Mouse (Mus musculus): Measurements from ENCODE around the gene Mef2d.
"Not testable (repeated sequence)": the region's sequence is repeated elsewhere in the genome, so short reads cannot be mapped to it uniquely, and the experiment has no call there.

Gene Mef2d

DNA sequence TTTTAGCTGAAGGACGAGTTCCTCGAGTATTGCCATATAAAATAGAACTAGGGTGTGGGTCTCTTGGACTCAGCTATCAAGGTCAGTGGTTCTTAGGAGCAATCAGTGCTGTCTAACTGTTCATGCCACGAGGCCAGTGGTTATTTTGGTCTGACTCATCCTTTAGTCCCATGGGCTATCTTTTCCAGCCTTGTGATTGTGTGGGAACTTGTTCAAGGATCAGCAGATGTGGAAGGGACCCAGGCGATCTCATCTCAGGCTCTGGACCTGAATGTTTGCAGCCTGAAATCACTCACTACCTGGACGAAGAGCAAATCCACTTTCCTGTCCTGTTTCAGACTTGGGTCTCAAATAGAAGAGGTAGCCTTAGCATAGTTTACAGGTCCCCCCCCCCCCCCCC lies 34.9 kb downstream of the Mef2d start:
- no peak for DNase-seq (ENCODE audit: extremely low spot score, low read depth, low spot score)

DNA sequence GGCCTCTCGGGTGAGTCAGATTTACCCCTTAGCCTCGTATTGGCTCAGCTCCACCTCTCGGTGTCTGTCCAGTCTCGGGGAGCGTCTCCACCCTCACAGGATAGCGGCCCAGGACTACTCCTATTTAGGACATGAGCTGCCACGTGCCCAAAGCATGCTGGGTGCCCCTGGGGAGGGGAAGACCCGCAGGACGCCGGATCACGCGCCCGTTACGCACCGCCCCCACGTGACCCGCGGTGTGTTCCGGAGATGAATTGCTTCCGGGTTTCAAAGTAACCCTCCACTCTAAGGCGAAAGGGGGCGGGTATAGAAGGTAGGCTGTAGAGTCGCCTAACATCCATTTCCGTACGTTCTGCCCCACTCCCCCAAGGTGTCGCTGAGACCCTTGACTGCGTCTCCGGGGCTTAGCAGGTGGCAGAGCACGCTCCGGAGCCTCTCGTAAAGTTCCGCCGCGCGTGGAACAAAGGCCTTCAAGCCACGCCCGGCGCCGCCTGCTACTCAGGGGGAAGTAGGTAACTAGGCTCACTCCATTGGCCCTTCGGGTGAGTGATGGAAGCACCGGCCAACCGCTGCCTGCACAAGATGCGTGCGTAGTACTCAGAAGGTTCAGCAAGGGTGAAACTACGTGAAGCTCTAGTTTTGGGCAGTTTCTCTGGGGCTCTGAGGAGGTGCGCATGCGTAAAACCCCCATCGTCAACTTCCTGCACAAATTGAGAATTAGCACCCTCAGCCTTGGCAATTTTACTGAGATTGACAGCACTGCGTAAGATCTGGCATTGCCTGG lies 35.6 kb downstream of the Mef2d start:
- DNase-seq (ENCODE audit: extremely low spot score, low read depth, low spot score), result peak; percentile 96

DNA sequence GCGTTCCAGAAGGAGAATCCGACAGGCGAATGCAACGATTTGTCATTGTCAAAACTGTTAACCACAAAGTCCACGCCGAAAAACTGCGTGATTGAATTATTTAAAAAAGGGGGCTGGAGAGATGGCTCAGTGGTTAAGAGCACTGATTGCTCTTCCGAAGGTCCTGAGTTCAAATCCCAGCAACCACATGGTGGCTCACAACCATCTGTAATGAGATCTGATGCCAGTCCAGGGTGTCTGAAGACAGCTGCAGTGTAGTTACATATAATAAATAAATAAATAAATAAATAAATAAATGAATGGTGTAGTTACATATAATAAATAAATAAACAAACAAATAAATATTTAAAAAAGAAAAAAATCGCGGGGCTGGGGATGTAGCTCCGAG lies 36.2 kb downstream of the Mef2d start:
- DNase-seq (ENCODE audit: extremely low spot score, low read depth, low spot score), result not testable (repeated sequence)

DNA sequence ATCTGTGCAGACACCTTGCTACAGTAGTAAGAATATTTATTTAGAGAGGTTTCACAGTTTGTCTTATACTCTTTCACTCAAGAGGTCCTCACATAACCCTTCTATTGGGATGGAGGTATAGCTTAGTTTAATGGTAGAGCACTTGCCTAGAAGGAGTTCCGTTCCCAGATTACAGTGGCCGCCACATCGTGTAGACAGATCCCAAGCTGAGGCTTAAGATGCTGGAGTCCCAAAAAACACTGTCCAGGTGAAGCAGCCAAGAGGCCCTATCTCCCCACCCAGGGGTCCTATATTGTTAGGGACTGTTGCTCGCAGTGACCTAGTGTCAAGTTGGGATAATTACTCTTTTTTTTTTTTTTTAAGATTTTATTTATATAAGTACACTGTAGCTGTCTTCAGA lies 36.8 kb downstream of the Mef2d start:
- no peak for DNase-seq (ENCODE audit: extremely low spot score, low read depth, low spot score)

DNA sequence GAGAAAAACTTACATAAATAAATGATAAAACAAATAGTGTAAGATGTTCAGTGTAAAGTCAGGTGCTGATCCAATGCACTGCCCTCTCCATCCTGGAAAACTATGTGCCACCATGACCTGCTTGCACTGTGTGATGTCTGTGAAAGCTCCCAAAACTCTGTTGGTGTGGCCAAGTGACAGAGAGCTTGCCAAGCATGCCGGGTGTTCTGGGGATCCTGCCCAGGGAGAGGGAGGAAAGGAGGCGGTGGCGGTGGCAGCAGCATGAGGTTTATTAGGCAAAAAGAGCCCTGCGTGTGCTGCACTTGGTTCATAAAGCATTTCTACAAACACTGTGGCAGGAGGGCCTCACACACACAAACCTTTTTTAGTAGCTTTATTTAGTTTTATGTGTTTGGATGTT lies 39.2 kb downstream of the Mef2d start:
- DNase-seq (ENCODE audit: extremely low spot score, low read depth, low spot score), result no peak

DNA sequence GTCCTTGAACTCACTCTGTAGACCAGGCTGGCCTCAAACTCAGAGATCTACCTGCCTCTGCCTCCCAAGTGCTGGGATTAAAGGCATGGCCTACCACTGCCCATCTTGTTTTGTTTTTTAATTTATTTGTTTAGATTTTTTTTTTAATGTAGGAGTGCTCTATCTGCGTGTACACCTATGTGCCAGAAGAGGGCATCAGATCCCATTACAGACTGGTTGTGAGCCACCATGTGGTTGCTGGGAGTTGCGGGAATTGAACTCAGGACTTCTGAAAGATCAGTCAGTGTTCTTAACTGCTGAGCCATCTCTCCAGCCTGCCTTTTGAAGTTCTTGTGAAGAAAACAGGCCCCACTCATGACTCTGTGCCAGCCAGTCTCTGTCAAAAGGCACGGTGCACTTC lies 44.3 kb downstream of the Mef2d start:
- DNase-seq (ENCODE audit: extremely low spot score, low read depth, low spot score), result no peak

DNA sequence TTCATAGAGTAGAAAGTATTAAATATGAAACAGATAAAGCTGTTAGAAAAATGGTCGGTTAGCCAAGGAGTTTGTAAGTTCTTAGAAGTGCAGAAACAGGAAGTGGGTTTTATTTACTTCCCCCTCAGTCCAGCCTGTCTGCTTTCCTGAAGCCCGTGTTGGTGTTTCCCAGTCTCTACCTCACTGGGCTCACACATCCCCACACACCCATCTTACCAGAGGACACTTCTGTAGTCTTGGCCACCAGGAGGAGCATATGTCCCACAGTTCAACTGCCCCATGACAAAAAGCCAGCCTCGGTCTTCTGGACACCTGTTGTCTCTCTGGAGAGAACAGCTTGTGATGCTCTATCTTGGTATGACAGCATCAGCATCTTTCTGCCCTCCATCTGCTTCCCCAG lies 49.0 kb downstream of the Mef2d start:
- DNase-seq (ENCODE audit: extremely low spot score, low read depth, low spot score), result no peak

DNA sequence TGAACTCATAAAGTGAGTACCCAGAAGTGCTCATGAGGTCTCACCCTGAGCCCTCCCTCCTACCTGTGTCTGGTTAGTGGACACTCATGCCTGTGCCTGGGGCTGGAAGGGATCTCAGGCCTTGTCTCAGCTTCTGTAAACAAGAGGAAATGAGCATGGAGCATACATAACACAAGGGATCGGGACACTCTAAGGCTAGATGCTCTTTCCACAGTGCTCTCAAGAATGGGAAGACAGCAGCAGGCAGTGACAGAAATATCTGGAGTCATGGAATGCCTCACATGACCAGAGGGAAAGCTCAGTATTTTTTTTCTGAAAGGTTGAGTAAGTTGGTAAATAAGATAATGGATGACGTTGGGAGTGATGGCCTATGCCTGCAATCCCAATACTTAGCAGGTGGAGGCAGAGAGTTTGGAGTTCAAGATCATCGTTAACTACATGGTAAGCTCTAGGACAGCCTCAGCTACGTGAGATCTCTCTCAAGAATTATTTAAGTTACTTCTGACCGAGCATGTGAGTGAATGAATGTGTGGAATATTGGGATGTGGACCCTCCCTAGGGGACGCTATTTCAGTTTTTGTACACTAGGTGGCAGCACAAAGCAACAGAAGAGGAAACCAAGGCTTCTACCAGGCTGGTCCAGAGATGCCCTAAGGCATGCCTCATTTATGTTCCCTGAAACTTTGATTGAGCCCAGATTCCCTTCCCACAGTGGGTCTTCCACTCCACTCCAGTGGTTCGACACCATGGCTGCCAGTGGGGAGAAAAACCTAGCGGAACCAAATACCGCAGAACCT lies 49.8 kb downstream of the Mef2d start:
- DNase-seq (ENCODE audit: extremely low spot score, low read depth, low spot score), result no peak

DNA sequence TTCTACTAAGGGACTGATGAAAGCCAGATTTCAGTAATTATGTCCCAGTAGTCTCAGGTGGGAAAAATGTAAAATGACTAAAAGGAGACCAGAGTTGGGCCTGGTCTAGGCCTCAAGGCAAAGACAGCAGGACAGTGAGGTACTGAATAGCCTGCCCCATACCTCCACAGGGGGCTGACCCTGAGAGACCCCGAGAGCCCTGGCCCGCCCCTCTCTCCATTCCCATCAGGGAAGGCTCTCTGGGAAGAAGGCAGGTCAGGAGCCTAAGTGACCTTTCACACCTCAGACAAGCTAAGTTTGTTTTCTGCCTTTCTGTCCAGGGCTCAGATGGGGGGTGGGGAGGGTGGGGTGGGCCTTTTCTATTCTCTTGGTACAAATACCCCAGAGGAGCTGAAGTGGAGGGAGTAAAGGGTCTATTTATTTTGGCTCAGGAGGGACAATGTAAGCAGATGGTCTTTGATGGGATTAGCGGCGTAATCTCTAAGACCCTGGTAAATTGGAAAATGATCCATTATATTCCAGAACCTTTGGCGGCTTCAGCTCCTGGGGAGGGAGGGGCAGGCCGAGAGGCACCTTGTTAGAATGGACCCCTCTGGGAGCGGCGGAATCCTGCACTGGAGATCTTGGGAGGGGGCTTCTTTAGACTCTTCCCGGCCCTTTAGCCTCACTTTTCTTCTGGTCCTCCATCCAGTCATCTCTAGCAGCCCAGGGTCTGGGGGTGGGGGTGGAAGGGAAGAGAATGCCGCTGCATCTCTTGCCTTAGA lies 55.8 kb downstream of the Mef2d start:
- DNase-seq (ENCODE audit: extremely low spot score, low read depth, low spot score), result no peak

DNA sequence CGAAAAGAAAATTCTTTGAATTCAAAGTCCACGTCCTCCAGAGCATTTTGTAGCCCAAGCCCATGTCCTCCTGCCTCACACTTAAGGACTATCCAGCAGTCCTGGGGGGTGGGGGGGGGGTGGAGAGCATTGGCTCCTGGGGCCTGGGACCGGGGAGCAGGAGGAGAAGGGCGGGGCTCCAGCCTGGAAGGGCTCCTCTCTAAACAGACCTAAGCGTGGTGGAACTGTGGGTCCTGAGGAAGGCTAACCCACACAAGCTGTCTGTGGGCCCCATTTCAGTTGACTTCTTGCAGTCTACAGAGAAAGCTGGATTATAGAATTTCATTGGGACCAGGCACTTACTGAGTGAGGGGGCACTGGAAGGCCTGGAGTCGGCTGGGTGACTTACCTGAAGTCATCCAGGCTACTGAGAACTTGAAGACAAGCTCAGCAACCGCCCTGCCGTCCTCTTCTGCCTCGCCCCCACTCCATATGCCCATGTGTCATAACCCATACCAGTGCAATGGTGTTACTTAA lies 56.4 kb downstream of the Mef2d start:
- DNase-seq (ENCODE audit: extremely low spot score, low read depth, low spot score), result no peak

DNA sequence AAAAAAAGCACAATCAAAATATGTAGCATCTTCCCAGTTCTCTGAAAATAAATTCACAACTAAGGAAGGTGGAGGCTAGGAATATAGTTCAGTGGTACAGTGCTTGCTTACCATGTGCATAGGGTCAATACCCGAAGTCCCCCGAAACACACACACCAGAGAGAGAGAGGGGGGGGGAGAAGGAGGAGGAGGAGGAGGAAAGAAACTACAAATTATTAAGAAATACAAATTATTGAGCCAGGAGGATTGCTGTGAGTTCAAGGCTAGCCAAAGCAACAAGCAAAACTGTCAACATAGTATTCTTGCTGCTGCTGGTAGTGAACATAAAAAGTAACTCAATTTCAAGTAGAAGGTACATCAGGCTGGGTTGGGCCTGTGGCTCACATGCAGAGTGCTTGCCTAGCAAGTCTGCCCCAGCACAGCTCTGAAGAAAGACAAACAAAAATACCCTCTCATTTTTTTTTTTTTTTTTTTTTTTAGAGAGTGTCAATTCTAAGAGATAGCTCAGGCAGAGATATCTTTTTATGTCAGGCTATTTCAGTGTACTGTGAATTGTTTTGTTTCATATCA lies 57.5 kb downstream of the Mef2d start:
- DNase-seq (ENCODE audit: extremely low spot score, low read depth, low spot score), result no peak

DNA sequence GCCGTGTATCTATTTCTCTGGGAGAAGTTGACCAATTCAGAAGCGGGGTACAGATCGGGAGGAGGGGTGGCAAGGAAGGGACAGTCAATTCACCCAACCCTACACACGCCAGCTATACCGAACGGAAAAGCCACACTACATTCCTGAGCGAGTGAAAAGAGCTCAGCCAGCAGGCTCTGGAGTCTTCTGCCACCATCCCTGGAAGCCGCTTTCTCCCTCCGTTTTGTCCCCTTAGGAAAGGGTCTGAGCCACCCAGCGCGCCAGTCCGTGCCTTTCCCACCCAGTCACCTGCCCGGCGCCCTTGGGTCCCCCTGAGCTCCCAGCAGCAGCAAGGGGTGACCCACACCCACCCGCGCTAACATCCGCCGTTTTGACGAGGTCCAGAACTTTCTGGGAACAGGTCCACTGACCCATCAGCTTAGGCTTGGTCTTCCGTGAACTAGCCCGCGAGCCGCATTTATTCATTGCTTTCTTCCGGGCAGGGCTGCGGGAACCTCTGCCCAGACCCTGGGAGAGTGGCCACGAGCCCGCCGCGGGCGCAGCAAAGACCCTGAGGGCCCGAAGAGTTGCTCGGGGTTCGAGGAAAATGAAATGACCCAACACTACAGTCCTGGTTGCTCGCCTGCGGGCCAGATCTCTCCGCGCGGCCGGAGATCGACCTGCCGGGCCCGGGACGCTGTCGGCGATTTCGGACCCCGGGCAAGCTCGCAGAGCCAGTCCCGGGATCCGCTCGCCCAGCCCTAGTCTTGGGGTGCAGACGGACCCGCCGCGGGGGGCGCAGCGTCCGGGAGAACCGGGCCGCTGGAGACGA lies 58.2 kb downstream of the Mef2d start:
- no peak for DNase-seq (ENCODE audit: extremely low spot score, low read depth, low spot score)

DNA sequence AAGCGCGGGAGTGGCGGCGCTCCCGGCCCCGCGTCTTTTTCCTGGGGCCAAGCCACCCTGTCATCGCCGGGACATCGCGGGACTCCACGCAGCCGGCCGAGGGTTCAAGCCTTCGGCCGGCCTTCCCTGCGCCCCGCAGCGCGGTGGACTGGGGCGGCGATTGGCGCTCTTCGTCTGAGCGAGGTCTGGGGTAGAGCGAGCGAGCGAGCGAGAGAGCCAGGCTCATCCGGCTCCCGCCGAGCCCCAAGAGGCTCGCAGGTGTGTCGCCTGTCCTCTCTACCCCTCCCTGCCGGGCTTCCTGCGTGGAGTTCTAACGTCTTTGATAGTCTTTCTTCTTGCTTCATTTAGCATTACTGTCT lies 58.8 kb downstream of the Mef2d start:
- no peak for DNase-seq (ENCODE audit: extremely low spot score, low read depth, low spot score)

DNA sequence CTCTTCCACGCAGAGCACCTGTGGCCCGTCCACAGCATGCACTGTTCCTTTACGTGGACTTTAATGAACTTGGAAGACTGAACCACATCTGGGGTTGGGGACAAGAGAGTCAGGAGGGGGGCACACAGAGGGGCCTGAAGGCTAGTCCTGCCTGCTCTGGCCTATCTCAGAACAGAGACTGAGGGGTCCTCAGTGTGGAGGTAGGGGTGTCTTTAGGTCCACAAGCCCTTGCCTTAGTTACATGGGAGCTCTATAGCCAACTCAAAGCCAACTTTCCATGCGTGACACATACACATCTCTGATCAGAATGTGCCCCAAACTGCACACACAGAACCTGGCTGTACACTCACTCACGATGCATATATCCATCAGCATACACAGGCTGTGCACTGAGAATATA lies 59.5 kb downstream of the Mef2d start:
- DNase-seq (ENCODE audit: extremely low spot score, low read depth, low spot score), result no peak

DNA sequence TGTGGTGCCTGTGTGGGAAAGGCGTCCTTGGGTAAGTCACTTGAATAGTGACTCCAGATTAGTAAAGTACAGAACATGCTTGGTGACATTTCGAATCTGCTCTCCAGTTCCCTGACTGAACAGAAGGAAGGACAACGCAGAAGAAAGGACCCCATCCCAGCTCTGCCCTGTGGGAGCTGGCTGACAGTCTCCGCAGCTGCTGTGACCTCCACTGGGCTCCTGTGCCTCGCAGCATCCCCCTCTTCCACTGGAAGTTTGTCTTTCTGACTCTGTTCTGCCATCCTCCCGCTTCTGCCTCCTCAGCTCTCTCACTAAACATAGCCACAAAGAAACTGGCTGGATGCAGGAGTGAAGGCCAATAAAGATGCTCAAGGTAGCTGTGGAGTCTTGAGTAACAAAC lies 60.8 kb downstream of the Mef2d start:
- no peak for DNase-seq (ENCODE audit: extremely low spot score, low read depth, low spot score)

DNA sequence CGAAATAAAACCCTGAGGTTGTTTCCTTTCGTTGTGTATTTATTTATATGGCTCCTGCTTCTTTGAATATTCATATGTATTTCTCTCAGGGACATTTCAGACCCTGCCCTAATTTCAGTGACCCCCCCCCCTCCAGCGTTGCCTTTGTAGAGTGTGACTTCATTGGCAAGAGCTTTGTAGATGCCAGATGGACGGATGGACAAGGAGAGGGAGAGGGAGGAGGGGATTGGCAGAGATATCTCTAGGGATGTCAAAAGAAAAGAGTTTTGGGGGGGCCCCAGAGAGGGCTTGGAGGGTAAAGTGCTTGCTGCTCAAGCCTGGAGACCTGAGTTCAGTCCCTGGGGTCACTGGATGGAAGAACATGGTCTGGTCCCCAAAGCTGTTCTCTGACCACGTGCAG lies 61.3 kb downstream of the Mef2d start:
- DNase-seq (ENCODE audit: extremely low spot score, low read depth, low spot score), result no peak

DNA sequence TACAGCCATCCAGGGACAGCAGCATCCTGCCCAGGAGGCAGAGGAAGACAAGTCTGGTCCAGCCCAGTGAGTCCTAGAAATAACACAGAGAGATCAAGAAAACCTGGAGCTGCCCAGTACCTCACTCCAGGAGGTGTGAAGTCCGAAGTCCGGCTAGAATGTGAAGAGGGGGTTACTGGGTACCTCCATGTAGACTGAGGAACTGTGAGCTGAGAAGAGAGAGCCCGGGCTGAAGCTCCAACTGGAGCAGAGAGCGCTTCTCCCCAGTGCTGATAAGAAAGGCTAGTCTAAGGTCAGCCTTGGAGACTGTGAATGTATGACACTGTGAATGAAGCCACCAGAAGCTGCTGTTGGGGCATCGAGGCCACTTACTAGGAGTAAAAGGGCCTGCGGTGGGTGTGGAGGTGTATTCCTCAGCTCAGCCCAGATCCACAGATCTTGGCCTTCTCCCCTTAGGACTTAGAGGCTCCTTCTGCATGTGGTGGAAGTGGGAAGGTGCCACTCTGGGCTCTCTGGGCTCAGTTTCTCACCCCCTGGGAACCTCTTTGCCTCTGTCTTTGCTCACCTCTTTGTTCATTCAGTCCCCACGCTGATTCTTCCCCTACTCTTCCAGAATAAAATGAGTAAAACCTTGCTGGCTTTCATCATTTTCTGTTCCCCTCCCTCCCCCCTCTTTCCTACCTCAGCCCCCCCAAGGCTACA lies 62.0 kb downstream of the Mef2d start:
- DNase-seq (ENCODE audit: extremely low spot score, low read depth, low spot score), result no peak

DNA sequence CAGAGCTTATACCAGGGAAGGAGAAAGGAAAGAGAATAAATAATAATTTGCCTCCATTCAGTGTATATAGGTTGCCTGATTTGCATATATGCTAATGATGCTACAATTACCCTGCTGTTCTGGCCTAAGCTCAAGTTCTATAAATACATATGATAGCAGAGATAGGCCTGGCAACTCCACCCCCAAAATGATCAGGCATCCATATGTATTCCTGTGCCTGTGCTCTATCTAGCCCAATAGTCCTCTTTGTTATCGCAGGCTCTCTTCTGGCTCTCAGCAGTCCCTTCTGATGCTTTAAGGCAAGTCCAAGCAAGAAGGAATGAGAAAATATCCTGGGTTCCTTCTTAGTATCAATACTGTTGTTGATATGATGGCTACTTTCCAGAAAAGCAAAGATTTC lies 62.6 kb downstream of the Mef2d start:
- DNase-seq (ENCODE audit: extremely low spot score, low read depth, low spot score), result no peak

DNA sequence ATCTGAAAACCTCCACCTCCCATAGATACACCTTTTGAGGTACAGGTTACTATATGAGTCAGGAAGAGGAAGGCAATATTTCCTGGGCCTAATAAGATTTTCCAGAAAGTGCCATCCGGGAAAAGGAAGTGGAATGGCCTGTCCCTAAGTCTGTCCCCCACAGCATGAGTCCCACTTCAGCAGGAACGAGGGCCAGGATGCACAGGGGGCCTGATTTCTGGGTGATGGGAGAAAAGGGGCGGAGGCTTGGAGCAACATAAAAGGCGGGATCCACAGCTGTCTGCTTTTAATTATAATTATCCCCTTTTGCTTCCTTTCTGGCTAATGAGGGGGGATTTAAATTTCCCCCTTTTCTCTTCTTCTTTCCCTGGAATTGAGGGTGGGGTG lies 63.0 kb downstream of the Mef2d start:
- no peak for DNase-seq (ENCODE audit: extremely low spot score, low read depth, low spot score)
